Mouse (Mus musculus) lung, postnatal 0 days (tissue): ENCODE measurements around the gene Exoc7.

Source experiments
- CTCF ChIP-seq: IDR thresholded peaks from 2 replicates; pipeline ENCODE4 v1.5.1; 2016; ENCODE audit warnings: antibody characterized with exemption, mild to moderate bottlenecking
- EP300 ChIP-seq: IDR thresholded peaks from 2 replicates; pipeline ENCODE4 v1.6.1; 2016; ENCODE audit warnings: antibody characterized with exemption, mild to moderate bottlenecking, control low read depth

DNA sequence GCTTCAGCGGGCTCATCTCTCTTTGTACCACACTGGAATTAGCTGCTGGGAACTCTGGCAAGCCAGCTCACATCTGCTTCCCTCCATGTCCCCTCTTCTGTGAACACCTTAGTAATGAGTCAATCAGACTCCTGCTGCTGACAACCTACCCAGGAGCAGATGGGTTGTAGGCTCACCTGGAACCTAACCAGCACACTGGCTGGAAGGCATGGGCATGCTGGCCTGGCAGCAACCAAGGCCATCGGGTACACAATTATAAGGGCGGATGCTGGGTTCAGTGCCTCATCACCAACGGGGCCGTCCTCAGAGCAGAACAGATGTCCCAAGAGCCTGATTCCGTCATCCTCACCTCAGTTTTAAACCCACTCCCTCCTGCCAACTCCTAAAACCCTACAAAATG, 8.4 kb downstream of the Exoc7 start:
- TF ChIP-seq CTCF (no peak), EP300 (no peak)
